23 mouse cellular contexts compared by ENCODE assay signal in genomic region chr13:37557183-37557582, GRCm38 (mm10).
A peak's percentile ranks its signal among the peaks of the same experiment; 100 is the strongest.
DNase-seq lines count a peak whose midpoint lies in the region; ATAC-seq and TF ChIP-seq lines count a peak whose summit lies in the region.
"Had no signal": no experiment of that assay in that cellular context is flagged by ENCODE, and none has a peak within 500 bp of the region (broad histone marks: within the 10 kb centered on the region; RNA-seq: fewer than 3 reads in every experiment).

No protein-coding gene starts in this region.

- H3K4me2 ChIP-seq in embryonic facial prominence, embryonic 14.5 days (ENCODE audit: low read depth, low read length): no peak overlapping the region
- H3K4me2 ChIP-seq: embryonic facial prominence, embryonic 12.5 days; forebrain, embryonic 13.5 days; hindbrain, embryonic 13.5 days; liver, embryonic 15.5 days; lung, embryonic 15.5 days had no signal

- H3K36me3 ChIP-seq in embryonic facial prominence, embryonic 14.5 days (ENCODE audit: control insufficient read depth, insufficient read depth, low read length): no peaks in the 10 kb centered on the region
- no peaks in the 10 kb centered on the region for H3K36me3 ChIP-seq in embryonic facial prominence, embryonic 10.5 days (replicated peaks)
- H3K36me3 ChIP-seq in small intestine, adult 2 months (ENCODE audit: control insufficient read depth, insufficient read depth, low read length): no peaks in the 10 kb centered on the region
- H3K36me3 ChIP-seq: embryonic facial prominence, embryonic 12.5 days; G1E; hindbrain, embryonic 13.5 days; limb, embryonic 10.5 days; liver, embryonic 15.5 days; lung, embryonic 15.5 days had no signal

- H3K9me3 ChIP-seq in embryonic facial prominence, embryonic 14.5 days (ENCODE audit: control insufficient read depth, low read length): no peaks in the 10 kb centered on the region
- H3K9me3 ChIP-seq in embryonic facial prominence, embryonic 10.5 days: no peaks in the 10 kb centered on the region
- H3K9me3 ChIP-seq: embryonic facial prominence, embryonic 12.5 days; forebrain, embryonic 13.5 days; G1E; hindbrain, embryonic 13.5 days; limb, embryonic 10.5 days; liver, embryonic 15.5 days; lung, embryonic 15.5 days had no signal

- H3K4me1 ChIP-seq in embryonic facial prominence, embryonic 14.5 days (ENCODE audit: control insufficient read depth, insufficient read depth, low read length): peaks cover 19% of the 10 kb centered on the region
- peaks cover 34% of the 10 kb centered on the region for H3K4me1 ChIP-seq in embryonic facial prominence, embryonic 10.5 days
- peaks cover 38% of the 10 kb centered on the region for H3K4me1 ChIP-seq in small intestine, adult 2 months (ENCODE audit: control insufficient read depth, insufficient read depth, insufficient read length, low read length)

- no peak overlapping the region for H3K27ac ChIP-seq in embryonic facial prominence, embryonic 14.5 days (replicated peaks; ENCODE audit: low read depth, low read length)
- no peak overlapping the region for H3K27ac ChIP-seq in embryonic facial prominence, embryonic 10.5 days (replicated peaks)
- 0 out of 2 replicates have a peak overlapping the region, but pooled peaks have one; percentile 32 for H3K27ac ChIP-seq in small intestine, adult 2 months (ENCODE audit: insufficient read depth, low read depth, low read length)
- H3K27ac ChIP-seq: embryonic facial prominence, embryonic 12.5 days; forebrain, embryonic 13.5 days; hindbrain, embryonic 13.5 days; left cerebral cortex, adult 2 months; limb, embryonic 10.5 days; liver, embryonic 15.5 days; lung, embryonic 15.5 days; macrophage had no signal

- TF ChIP-seq POLR2A in small intestine, adult 2 months (IDR thresholded peaks at IDR 0.05; ENCODE audit: low read depth, low read length): no peak

- no peaks in the 10 kb centered on the region for H3K27me3 ChIP-seq in embryonic facial prominence, embryonic 14.5 days (replicated peaks; ENCODE audit: control insufficient read depth, insufficient read depth, low read length)
- no peaks in the 10 kb centered on the region for H3K27me3 ChIP-seq in embryonic facial prominence, embryonic 10.5 days (replicated peaks; ENCODE audit: low read depth, poor library complexity, severe bottlenecking)
- no peaks in the 10 kb centered on the region for H3K27me3 ChIP-seq in small intestine, adult 2 months (ENCODE audit: control insufficient read depth, insufficient read depth, low read length)
- H3K27me3 ChIP-seq: CH12.LX; embryonic facial prominence, embryonic 12.5 days; forebrain, embryonic 13.5 days; hindbrain, embryonic 13.5 days; liver, embryonic 15.5 days; lung, embryonic 15.5 days had no signal

- WGBS in embryonic facial prominence, embryonic 14.5 days: 71% methylated on average over 8 of the region's 8 CpGs
- WGBS in embryonic facial prominence, embryonic 10.5 days: 71% methylated on average over 8 of the region's 8 CpGs
- WGBS in small intestine, adult 2 months: 23% methylated on average over 8 of the region's 8 CpGs

- no peak overlapping the region for H3K9ac ChIP-seq in embryonic facial prominence, embryonic 14.5 days (ENCODE audit: low read depth, low read length)
- H3K9ac ChIP-seq: embryonic facial prominence, embryonic 12.5 days; forebrain, embryonic 13.5 days; hindbrain, embryonic 13.5 days; liver, embryonic 15.5 days; lung, embryonic 15.5 days had no signal

- ATAC-seq in embryonic facial prominence, embryonic 14.5 days (ENCODE audit: low read depth): peak; percentile 58; the same call in 1 of the 2 replicates
- ATAC-seq: forebrain, embryonic 13.5 days had no signal

- DNase-seq in embryonic facial prominence, embryonic 14.5 days (ENCODE audit: low spot score): peak; percentile 56
- DNase-seq in embryonic facial prominence, embryonic 10.5 days (ENCODE audit: low spot score): no peak
- DNase-seq in testis, postnatal 10 days (ENCODE audit: low spot score): peak; percentile 64
- DNase-seq in testis, postnatal 14 days (ENCODE audit: low spot score): no peak
- no peak for DNase-seq in layer of hippocampus, adult 18-20 months (ENCODE audit: low spot score in 2 of 2)
- DNase-seq in spleen, postnatal 4 days (ENCODE audit: low spot score in 2 of 2): no peak
- DNase-seq: adrenal gland, adult 2 months; B cell, adult 2 months; cerebellum, adult 18-20 months; gastrocnemius, postnatal 36 days; kidney, postnatal 36 days; liver had no signal

- TF ChIP-seq CTCF in small intestine, adult 2 months (IDR thresholded peaks at IDR 0.05; ENCODE audit: extremely low read depth, insufficient read length, insufficient replicate concordance, low read depth, low read length): no peak

- no peak overlapping the region for H3K4me3 ChIP-seq in embryonic facial prominence, embryonic 14.5 days (ENCODE audit: low read depth, low read length)
- H3K4me3 ChIP-seq in embryonic facial prominence, embryonic 10.5 days: no peak overlapping the region
- no peak overlapping the region for H3K4me3 ChIP-seq in small intestine, adult 2 months (ENCODE audit: low read depth, low read length)
- H3K4me3 ChIP-seq: embryonic facial prominence, embryonic 12.5 days; forebrain, embryonic 13.5 days; hindbrain, embryonic 13.5 days; left cerebral cortex, adult 2 months; limb, embryonic 10.5 days; liver, embryonic 15.5 days; lung, embryonic 15.5 days had no signal

Comparison
In these comparisons a context has a peak if more than half of its experiments do, and no peak if none do; other contexts are left out.
1. DNase-seq: peak in embryonic facial prominence, embryonic 14.5 days (single experiment) and testis, postnatal 10 days (single experiment); none in embryonic facial prominence, embryonic 10.5 days (single experiment), testis, postnatal 14 days (single experiment), layer of hippocampus, adult 18-20 months (0 of 2) and spleen, postnatal 4 days (0 of 2).